Mouse (Mus musculus): Measurements from ENCODE around the gene Map7. TPM values are rescaled to one million over a fixed set of nuclear protein-coding genes. Genes with fewer than 3 reads are reported as not detected.
A peak's percentile ranks its signal among the peaks of the same experiment; 100 is the strongest.

Gene Map7
- polyA plus RNA-seq, 1 experiment: 0.01 TPM

- H3K36me3 ChIP-seq (ENCODE audit: control insufficient read depth, insufficient read depth): no peaks in the 10 kb centered on the region
- no peak for TF ChIP-seq E2F4 (IDR thresholded peaks at IDR 0.05; ENCODE audit: insufficient read depth)
- TF ChIP-seq TCF3 (IDR thresholded peaks at IDR 0.05; ENCODE audit: insufficient read length, low read depth): no peak
- no peak for TF ChIP-seq CEBPB (IDR thresholded peaks at IDR 0.05; ENCODE audit: insufficient read depth, poor library complexity, severe bottlenecking)
- no peak for TF ChIP-seq SRF (IDR thresholded peaks at IDR 0.05; ENCODE audit: control insufficient read depth, insufficient read length, low read depth)
- no peak for TF ChIP-seq POLR2A (IDR thresholded peaks at IDR 0.05; ENCODE audit: insufficient read length, low read depth)
- no peak for TF ChIP-seq POLR2AphosphoS2 (IDR thresholded peaks at IDR 0.05; ENCODE audit: insufficient read length, low read depth)
- TF ChIP-seq MYOD1 (IDR thresholded peaks at IDR 0.05; ENCODE audit: control insufficient read depth in 1 of 3, insufficient read length in 2 of 3, low read depth in 2 of 3): no peak
- TF ChIP-seq TCF12 (IDR thresholded peaks at IDR 0.05; ENCODE audit: insufficient read depth, poor library complexity, severe bottlenecking): no peak
- TF ChIP-seq REST (IDR thresholded peaks at IDR 0.05; ENCODE audit: insufficient read depth, insufficient read length): no peak
- no peak for TF ChIP-seq USF1 (IDR thresholded peaks at IDR 0.05; ENCODE audit: low read depth)
- TF ChIP-seq MYOG (IDR thresholded peaks at IDR 0.05; ENCODE audit: control insufficient read depth in 1 of 3, insufficient read depth in 1 of 3, insufficient read length in 2 of 3, low read depth in 2 of 3): no peak
- TF ChIP-seq MAX (IDR thresholded peaks at IDR 0.05; ENCODE audit: low read depth): no peak
Observed at GRCm38 (mm10) chr10:20111508-20111907, 36.8 kb upstream of the Map7 start.

GRCm38 (mm10) chr10:20112026-20112973, 36.0 kb upstream of the Map7 start:
- Histone ChIP-seq H3K36me3 (ENCODE audit: control insufficient read depth, insufficient read depth) (no peaks in the 10 kb centered on the region), H3K4me3 (no peak overlapping the region), H3ac (ENCODE audit: control insufficient read depth, insufficient read length) (no peak overlapping the region), H3K4me2 (ENCODE audit: low read depth) (no peak overlapping the region), H3K27me3 (ENCODE audit: control insufficient read depth, insufficient read depth, insufficient read length) (no peaks in the 10 kb centered on the region), H3K79me2 (ENCODE audit: control insufficient read depth, insufficient read depth) (no peaks in the 10 kb centered on the region)
- TF ChIP-seq MYOG (IDR thresholded peaks at IDR 0.05; ENCODE audit: control insufficient read depth in 1 of 3, insufficient read depth in 1 of 3, insufficient read length in 2 of 3, low read depth in 2 of 3) (no peak), TCF12 (IDR thresholded peaks at IDR 0.05; ENCODE audit: insufficient read depth, poor library complexity, severe bottlenecking) (no peak), MAX (IDR thresholded peaks at IDR 0.05; ENCODE audit: low read depth) (no peak)

More at GRCm38 (mm10) chr10:20111508-20111907, 36.8 kb upstream of the Map7 start:
- Histone ChIP-seq H3K27me3 (ENCODE audit: control insufficient read depth, insufficient read depth, insufficient read length) (no peaks in the 10 kb centered on the region), H3K79me2 (ENCODE audit: control insufficient read depth, insufficient read depth) (no peaks in the 10 kb centered on the region), H3K4me2 (ENCODE audit: low read depth) (no peak overlapping the region), H3ac (ENCODE audit: control insufficient read depth, insufficient read length) (no peak overlapping the region), H3K4me3 (no peak overlapping the region)

- H3K79me2 ChIP-seq (ENCODE audit: control insufficient read depth, insufficient read depth): no peaks in the 10 kb centered on the region
- peak in 1 of 3 experiments; percentile 33 for TF ChIP-seq MYOD1 (IDR thresholded peaks at IDR 0.05; ENCODE audit: control insufficient read depth in 1 of 3, insufficient read length in 2 of 3, low read depth in 2 of 3)
- TF ChIP-seq E2F4 (IDR thresholded peaks at IDR 0.05; ENCODE audit: insufficient read depth): no peak
- no peak overlapping the region for H3K4me2 ChIP-seq (ENCODE audit: low read depth)
- H3K4me3 ChIP-seq: no peak overlapping the region
- no peak overlapping the region for H3ac ChIP-seq (ENCODE audit: control insufficient read depth, insufficient read length)
- H3K27me3 ChIP-seq (ENCODE audit: control insufficient read depth, insufficient read depth, insufficient read length): no peaks in the 10 kb centered on the region
- no peaks in the 10 kb centered on the region for H3K36me3 ChIP-seq (ENCODE audit: control insufficient read depth, insufficient read depth)
Observed at GRCm38 (mm10) chr10:20119504-20120425, 28.5 kb upstream of the Map7 start.

GRCm38 (mm10) chr10:20121981-20122380, 26.3 kb upstream of the Map7 start:
- H3ac ChIP-seq (ENCODE audit: control insufficient read depth, insufficient read length): no peak overlapping the region
- no peak for TF ChIP-seq MAX (IDR thresholded peaks at IDR 0.05; ENCODE audit: low read depth)

GRCm38 (mm10) chr10:20123401-20123800, 24.9 kb upstream of the Map7 start:
- H3K27me3 ChIP-seq (ENCODE audit: control insufficient read depth, insufficient read depth, insufficient read length): no peaks in the 10 kb centered on the region

More at GRCm38 (mm10) chr10:20121981-20122380, 26.3 kb upstream of the Map7 start:
- Histone ChIP-seq H3K79me2 (ENCODE audit: control insufficient read depth, insufficient read depth) (no peaks in the 10 kb centered on the region), H3K36me3 (ENCODE audit: control insufficient read depth, insufficient read depth) (no peaks in the 10 kb centered on the region), H3K4me3 (no peak overlapping the region), H3K27me3 (ENCODE audit: control insufficient read depth, insufficient read depth, insufficient read length) (no peaks in the 10 kb centered on the region), H3K4me2 (ENCODE audit: low read depth) (no peak overlapping the region)

More at GRCm38 (mm10) chr10:20123401-20123800, 24.9 kb upstream of the Map7 start:
- Histone ChIP-seq H3ac (ENCODE audit: control insufficient read depth, insufficient read length) (no peak overlapping the region), H3K36me3 (ENCODE audit: control insufficient read depth, insufficient read depth) (no peaks in the 10 kb centered on the region), H3K4me2 (ENCODE audit: low read depth) (peak overlapping the region; percentile 64), H3K4me3 (no peak overlapping the region), H3K79me2 (ENCODE audit: control insufficient read depth, insufficient read depth) (no peaks in the 10 kb centered on the region)
- TF ChIP-seq MAX (IDR thresholded peaks at IDR 0.05; ENCODE audit: low read depth) (no peak), MYOD1 (IDR thresholded peaks at IDR 0.05; ENCODE audit: control insufficient read depth in 1 of 3, insufficient read length in 2 of 3, low read depth in 2 of 3) (no peak), POLR2AphosphoS2 (IDR thresholded peaks at IDR 0.05; ENCODE audit: insufficient read length, low read depth) (peak; percentile 52), POLR2A (IDR thresholded peaks at IDR 0.05; ENCODE audit: insufficient read length, low read depth) (peak; percentile 56)
